Mouse (Mus musculus) erythroblast, embryonic 14.5 days (primary cell): Measurements from ENCODE around the gene Epha5. TPM values are rescaled to one million over a fixed set of nuclear protein-coding genes. Genes with fewer than 3 reads are reported as not detected.

Experiments
- H3K27me3 ChIP-seq: 2 replicates; pipeline ENCODE4 v1.6.1; 2012; ENCODE audit warnings: inconsistent platforms; ENCODE audit not compliant: control insufficient read depth
- H3K36me3 ChIP-seq: 2 replicates; pipeline ENCODE4 v1.6.1; 2012; ENCODE audit warnings: mild to moderate bottlenecking, inconsistent platforms; ENCODE audit not compliant: control insufficient read depth
- H3K4me1 ChIP-seq: 2 replicates; pipeline ENCODE4 v1.6.1; 2012; ENCODE audit warnings: inconsistent platforms; ENCODE audit not compliant: control insufficient read depth
- H3K4me3 ChIP-seq: replicated peaks from 2 replicates; pipeline ENCODE3; 2012; ENCODE audit warnings: moderate library complexity, mild to moderate bottlenecking, inconsistent platforms
- H3K9me3 ChIP-seq: 2 replicates; pipeline ENCODE4 v1.6.1; 2012; ENCODE audit warnings: low read length, inconsistent platforms, mixed read lengths; ENCODE audit not compliant: control insufficient read depth
- GATA1 ChIP-seq: IDR thresholded peaks from 2 replicates; pipeline ENCODE4 v1.6.1; 2012; ENCODE audit warnings: low read length, inconsistent platforms, mixed read lengths
- TAL1 ChIP-seq: IDR thresholded peaks from 3 replicates; pipeline ENCODE4 v1.6.1; 2012; ENCODE audit warnings: low read length, inconsistent platforms, mixed read lengths
- polyA plus RNA-seq: library from polyadenylated mRNA; stranded (reverse); fragments of >175 nt; gene quantifications from 2 replicates; pipeline ENCODE4 v1.2.3, GENCODE M21; 2012

Gene Epha5
- polyA plus RNA-seq, 1 experiment: not detected

DNA sequence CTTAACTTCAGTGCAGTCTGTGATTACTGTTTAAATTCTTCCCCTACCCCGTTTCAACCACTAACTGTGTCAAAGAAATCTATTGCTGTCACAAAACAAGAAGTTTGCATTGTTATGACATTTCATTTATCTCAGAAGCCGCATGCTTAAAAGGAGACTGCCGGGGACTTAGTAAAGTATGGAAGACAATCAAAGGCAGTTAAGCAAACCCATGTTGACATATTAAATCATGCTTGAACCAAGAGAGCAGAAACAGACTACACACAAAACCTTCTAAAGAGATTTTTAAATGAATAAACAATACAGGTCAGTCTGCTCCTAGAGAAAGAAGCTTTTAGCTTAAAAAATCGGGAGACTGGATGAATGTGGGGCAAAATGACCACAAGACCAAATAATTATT, 97.0 kb downstream of the Epha5 start:
- Histone ChIP-seq H3K9me3 (no peaks in the 10 kb centered on the region), H3K27me3 (no peaks in the 10 kb centered on the region), H3K36me3 (no peaks in the 10 kb centered on the region), H3K4me1 (no peaks in the 10 kb centered on the region), H3K4me3 (no peak overlapping the region)
- TF ChIP-seq GATA1 (no peak), TAL1 (no peak)

DNA sequence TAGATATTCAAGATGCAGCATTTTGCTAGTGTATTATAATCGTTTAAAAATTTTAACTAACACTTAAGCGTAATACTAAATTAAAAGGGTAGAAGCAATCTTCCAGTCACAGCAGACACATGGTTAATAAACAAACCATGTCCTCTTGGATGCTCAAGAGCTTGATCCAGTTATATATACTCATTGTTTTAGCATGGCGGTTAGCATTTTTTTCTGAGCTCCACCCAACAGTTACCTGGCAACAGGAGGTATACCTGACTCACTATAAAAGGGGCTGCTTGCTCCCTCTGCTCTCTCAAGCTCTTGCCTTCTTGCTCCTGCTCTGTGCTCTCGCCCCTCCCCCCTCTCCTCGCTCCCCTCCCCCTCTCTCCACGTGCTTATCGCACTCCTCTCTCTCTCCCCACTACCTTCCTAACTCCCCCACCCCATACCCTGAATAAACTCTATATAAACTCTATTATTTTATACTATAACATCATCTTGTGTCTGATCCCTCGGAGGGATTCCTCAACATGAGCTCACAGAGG, 98.3 kb downstream of the Epha5 start:
- no peak for TF ChIP-seq GATA1
- H3K27me3 ChIP-seq: no peaks in the 10 kb centered on the region
- no peaks in the 10 kb centered on the region for H3K4me1 ChIP-seq
- H3K4me3 ChIP-seq: no peak overlapping the region
- no peaks in the 10 kb centered on the region for H3K9me3 ChIP-seq
- no peaks in the 10 kb centered on the region for H3K36me3 ChIP-seq

DNA sequence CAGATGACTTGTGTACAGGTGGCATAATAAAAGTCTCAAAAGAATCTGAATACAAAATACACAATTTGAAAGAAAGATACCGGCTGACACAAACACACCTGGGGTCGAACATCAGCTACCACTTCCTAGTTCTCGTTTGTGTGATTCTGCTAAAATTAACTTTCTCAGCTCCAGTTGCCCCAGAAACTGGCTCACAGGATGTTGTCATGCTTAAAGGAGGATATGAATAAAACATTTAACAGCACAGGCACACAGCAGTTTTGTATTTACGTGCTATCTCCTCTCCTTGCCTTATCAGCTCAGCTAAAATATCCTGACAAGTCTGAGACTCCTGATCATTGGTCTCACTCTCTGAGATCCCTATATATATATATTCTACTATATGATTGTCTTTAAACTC, 99.3 kb downstream of the Epha5 start:
- H3K4me1 ChIP-seq: no peaks in the 10 kb centered on the region
- no peak for TF ChIP-seq TAL1
- no peak for TF ChIP-seq GATA1
- H3K36me3 ChIP-seq: no peaks in the 10 kb centered on the region
- H3K27me3 ChIP-seq: no peaks in the 10 kb centered on the region
- no peak overlapping the region for H3K4me3 ChIP-seq
- H3K9me3 ChIP-seq: no peaks in the 10 kb centered on the region

DNA sequence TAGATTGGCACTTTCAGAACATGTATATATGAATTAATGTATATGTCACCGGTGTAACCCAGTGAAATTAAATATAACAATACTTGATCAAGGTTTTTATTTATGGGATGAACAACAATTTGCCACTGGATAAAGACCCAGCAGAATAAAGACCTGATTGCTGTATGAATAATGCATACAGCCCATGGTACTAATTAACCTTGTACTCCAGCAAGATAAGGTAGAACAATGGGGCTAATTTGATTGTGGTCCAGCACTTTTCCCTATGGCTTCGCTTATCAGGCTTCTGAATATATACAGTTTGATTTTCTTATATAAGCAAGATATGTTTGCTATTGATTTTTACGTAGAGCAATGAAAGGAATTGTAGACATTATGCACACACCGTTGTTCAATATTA, 103.6 kb downstream of the Epha5 start:
- H3K9me3 ChIP-seq: no peaks in the 10 kb centered on the region
- H3K4me1 ChIP-seq: no peaks in the 10 kb centered on the region
- TF ChIP-seq TAL1 (no peak), GATA1 (no peak)
- H3K4me3 ChIP-seq: no peak overlapping the region
- H3K36me3 ChIP-seq: no peaks in the 10 kb centered on the region
- H3K27me3 ChIP-seq: no peaks in the 10 kb centered on the region

DNA sequence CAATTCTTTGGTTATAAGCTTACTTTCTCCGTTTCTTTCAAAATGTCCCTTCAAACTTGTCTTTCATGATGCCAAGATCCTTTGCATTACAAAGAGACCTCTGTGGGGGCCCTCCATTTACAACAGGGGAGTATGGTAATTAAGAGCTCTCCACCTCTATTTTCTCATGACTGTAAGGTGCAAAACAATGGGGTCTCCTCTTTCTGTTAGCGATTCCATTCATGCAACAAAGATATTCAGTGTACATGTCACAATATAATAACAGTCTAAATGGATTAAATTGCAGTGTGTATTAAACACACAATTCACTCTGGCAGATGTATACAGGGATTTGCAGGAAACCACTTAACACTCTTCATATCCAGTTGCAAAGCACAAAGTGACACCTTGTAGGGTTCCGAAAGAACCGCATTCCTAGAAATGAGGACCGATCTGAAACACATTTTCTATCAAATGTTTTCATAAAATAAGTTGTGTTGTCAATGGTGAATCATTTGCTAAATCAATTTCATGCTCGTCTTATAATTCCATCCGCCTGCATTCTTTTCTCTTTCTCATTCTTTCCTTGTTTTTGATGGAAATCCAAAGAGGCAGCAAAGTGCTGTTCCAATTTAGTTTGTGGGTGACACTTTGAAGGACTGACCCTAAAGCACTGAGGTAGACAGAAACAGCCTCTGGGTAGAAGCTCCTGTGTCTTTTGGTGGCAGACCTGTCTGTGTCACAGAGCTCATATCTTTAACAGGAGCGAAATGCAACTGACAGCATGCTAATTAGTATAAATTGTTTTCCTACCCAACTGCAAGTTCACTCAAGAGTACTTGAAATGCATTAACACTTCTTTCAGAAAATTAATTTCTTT, 118.1 kb downstream of the Epha5 start:
- Histone ChIP-seq H3K27me3 (no peaks in the 10 kb centered on the region), H3K9me3 (no peaks in the 10 kb centered on the region; the same call in 1 of the 2 replicates), H3K4me1 (no peaks in the 10 kb centered on the region), H3K4me3 (no peak overlapping the region), H3K36me3 (no peaks in the 10 kb centered on the region)
- no peak for TF ChIP-seq GATA1
- no peak for TF ChIP-seq TAL1

DNA sequence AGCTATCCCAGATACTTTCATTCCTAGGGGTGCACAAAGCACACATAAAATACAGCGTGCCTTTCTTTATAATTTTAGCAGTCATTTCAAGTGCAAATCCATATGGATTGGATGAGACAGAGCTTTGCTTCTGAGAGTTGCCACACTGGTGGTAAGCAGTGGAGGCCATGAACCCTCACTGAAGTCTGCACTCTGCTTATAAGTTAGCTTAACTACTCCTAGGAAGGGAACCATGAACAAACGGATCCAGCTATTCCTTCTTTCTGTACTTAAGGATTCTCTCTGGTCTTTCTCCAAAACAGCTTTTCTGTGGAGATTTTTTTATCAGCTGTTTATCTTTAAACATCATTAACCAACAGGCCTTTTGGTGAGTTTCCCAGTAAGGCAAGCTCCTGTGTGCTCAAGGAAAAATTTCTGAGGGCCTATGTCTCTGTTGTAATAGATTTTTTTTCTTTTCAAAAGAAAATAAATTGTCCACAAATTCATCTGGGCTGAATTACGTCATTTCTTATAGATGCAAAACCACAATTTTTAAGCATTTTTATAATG, 127.7 kb downstream of the Epha5 start:
- TF ChIP-seq GATA1 (no peak), TAL1 (no peak)
- Histone ChIP-seq H3K4me1 (no peaks in the 10 kb centered on the region), H3K9me3 (no peaks in the 10 kb centered on the region), H3K36me3 (no peaks in the 10 kb centered on the region), H3K27me3 (no peaks in the 10 kb centered on the region), H3K4me3 (no peak overlapping the region)

DNA sequence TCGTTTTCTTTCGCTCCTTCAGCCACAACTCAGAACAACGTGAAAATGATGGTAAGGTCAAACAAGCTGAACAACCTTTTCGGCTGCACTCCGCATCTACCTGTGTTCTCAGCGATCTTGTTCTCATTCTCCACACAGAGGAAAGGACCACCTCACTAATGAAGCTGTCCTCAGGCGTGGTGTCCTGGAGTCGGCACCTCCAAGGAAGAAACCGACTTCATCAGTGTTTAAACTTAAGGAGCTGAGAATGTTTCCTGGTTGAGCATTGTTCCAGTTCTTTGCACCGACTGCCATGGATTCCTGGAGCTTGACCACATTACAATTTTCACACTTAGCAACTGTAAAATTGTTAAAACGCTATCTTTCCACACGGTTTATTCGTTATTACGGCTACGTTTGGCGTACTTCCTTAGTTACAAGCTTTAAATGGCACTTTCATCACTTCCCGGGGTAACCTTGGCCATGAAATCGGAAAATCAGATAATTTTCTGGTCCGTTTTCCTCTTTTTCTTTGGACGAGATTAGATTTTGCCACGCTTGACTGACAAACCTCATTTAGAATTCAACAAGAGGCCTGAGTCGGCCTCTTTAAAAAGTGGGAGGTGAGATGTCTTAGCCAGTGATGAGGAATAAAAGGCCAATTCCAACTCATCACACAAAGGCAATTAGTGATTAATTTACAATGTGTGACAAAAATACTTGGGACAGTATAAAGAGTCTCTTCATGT, 135.7 kb downstream of the Epha5 start:
- Histone ChIP-seq H3K36me3 (no peaks in the 10 kb centered on the region), H3K9me3 (peaks cover 2% of the 10 kb centered on the region; the same call in 1 of the 2 replicates), H3K4me1 (no peaks in the 10 kb centered on the region), H3K4me3 (no peak overlapping the region), H3K27me3 (no peaks in the 10 kb centered on the region)
- TF ChIP-seq TAL1 (no peak), GATA1 (no peak)

DNA sequence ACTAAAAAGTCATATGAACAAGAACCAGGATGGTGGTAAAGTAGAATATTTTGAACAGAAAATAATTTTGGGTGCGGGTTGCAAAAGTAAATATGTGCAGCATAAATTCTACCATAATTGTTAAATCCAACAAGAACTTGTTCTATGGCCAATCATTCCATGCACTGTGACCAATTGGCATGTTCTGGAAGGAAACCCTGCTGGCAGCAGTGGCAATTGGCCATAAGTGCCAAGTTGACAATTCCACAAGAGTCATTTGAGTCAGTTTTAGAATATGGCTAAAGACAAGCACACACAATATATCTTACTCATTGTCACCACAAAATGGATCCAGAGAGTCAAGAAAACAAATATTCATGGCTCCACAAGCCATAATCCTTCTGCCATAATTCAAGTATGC, 140.2 kb downstream of the Epha5 start:
- H3K4me3 ChIP-seq: no peak overlapping the region
- no peaks in the 10 kb centered on the region for H3K4me1 ChIP-seq
- TF ChIP-seq GATA1 (no peak), TAL1 (no peak)
- peaks cover 2% of the 10 kb centered on the region for H3K9me3 ChIP-seq
- no peaks in the 10 kb centered on the region for H3K36me3 ChIP-seq
- H3K27me3 ChIP-seq: no peaks in the 10 kb centered on the region

DNA sequence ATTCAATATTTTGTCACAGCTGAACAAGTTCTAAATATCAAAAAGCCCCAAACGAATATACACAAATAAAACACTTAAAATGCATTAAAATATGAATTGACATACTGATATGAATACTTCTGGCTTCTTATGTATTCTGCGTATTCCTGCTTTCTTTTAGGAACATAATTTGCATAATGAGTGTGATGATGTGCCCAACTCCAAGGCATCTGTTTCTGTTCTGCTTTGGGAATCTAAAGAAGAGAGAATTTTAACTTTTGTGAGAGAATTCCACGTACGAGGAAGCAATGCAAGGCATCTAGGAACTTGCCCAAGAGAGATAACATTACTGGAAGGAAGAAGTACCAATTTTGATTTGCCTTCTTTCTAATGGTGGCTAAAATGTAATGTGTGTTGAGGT, 151.8 kb downstream of the Epha5 start:
- Histone ChIP-seq H3K4me3 (no peak overlapping the region), H3K36me3 (no peaks in the 10 kb centered on the region), H3K27me3 (no peaks in the 10 kb centered on the region), H3K9me3 (no peaks in the 10 kb centered on the region; the same call in 1 of the 2 replicates), H3K4me1 (no peaks in the 10 kb centered on the region)
- no peak for TF ChIP-seq TAL1
- no peak for TF ChIP-seq GATA1
